Mouse (Mus musculus) heart, postnatal 0 days (tissue): Measurements from ENCODE around the gene Stat3. TPM values are rescaled to one million over a fixed set of nuclear protein-coding genes. Genes with fewer than 3 reads are reported as not detected.

Source experiments
- ATAC-seq: fragments of 200-750 bp; cut with Nextera tagmentation; 2 replicates; pipeline ENCODE4 v1.8.0; 2017; ENCODE audit warnings: low read depth, moderate number of reproducible peaks, moderate library complexity; ENCODE audit not compliant: insufficient read depth
- DNase-seq: peaks from one replicate; pipeline ENCODE4 v3.0.0-alpha.2; 2016; ENCODE audit warnings: low spot score
- H3K27ac ChIP-seq: fragments of 300-500 bp; sonication (generic); 2 replicates; pipeline ENCODE4 v1.5.1; 2014; ENCODE audit warnings: low read depth, mild to moderate bottlenecking
- H3K27me3 ChIP-seq: fragments of 300-500 bp; sonication (generic); 2 replicates; pipeline ENCODE4 v1.6.1; 2014; ENCODE audit warnings: low read length, mixed read lengths; ENCODE audit not compliant: control insufficient read depth, insufficient read depth
- H3K36me3 ChIP-seq: fragments of 300-500 bp; sonication (generic); replicated peaks from 2 replicates; pipeline ENCODE4 v1.6.1; 2014; ENCODE audit warnings: low read length, mixed read lengths; ENCODE audit not compliant: control insufficient read depth, insufficient read depth
- H3K4me1 ChIP-seq: fragments of 300-500 bp; sonication (generic); 2 replicates; pipeline ENCODE4 v1.6.1; 2014; ENCODE audit warnings: antibody characterized with exemption; ENCODE audit not compliant: control insufficient read depth, insufficient read depth
- H3K4me2 ChIP-seq: fragments of 300-500 bp; sonication (generic); 2 replicates; pipeline ENCODE4 v1.6.1; 2014; ENCODE audit warnings: low read depth, mild to moderate bottlenecking, low read length, moderate library complexity
- H3K4me3 ChIP-seq: fragments of 300-500 bp; sonication (generic); 2 replicates; pipeline ENCODE4 v1.5.1; 2014; ENCODE audit warnings: low read depth, low read length
- H3K9ac ChIP-seq: fragments of 300-500 bp; sonication (generic); replicated peaks from 2 replicates; pipeline ENCODE4 v1.6.1; 2014; ENCODE audit warnings: low read depth, low read length, mixed read lengths
- H3K9me3 ChIP-seq: fragments of 300-500 bp; sonication (generic); replicated peaks from 2 replicates; pipeline ENCODE4 v1.6.1; 2016; ENCODE audit warnings: low read length; ENCODE audit not compliant: control insufficient read depth
- CTCF ChIP-seq: IDR thresholded peaks from 2 replicates; pipeline ENCODE4 v1.5.1; 2016; ENCODE audit warnings: antibody characterized with exemption, control low read depth, low read depth
- EP300 ChIP-seq: IDR thresholded peaks from 2 replicates; pipeline ENCODE4 v1.6.1; 2016; ENCODE audit warnings: antibody characterized with exemption, low read depth
- WGBS: fragments of 180-500 bp; shearing (Covaris S2); extraction: QIAGEN DNeasy Blood & Tissue Kit; methylation state at CpG from one replicate; pipeline ENCODE4 v1.1.7; 2014; 5-methylcytosine and 5-hydroxymethylcytosine counted together
- polyA plus RNA-seq: library from polyadenylated mRNA; unstranded; fragments of >200 nt; fragmentation: Nextera tagmentation; extraction: Ambion mirVana; gene quantifications from 2 replicates; pipeline ENCODE4 v1.2.1, GENCODE M21; 2015
- total RNA-seq: library from RNA; depleted of rRNA; stranded (reverse); fragments of >200 nt; gene quantifications from 2 replicates; pipeline ENCODE4 v1.2.3, GENCODE M21; 2014; ENCODE audit warnings: low replicate concordance

Gene Stat3
- total and polyA plus RNA-seq, 2 experiments from 2014 or later: 65.7 to 105 TPM

GRCm38 (mm10) chr11:100894146-100894918 lies 45.0 kb downstream of the Stat3 start:
- ATAC-seq (no peak), DNase-seq (no peak)
- H3K27me3 ChIP-seq: no peaks in the 10 kb centered on the region
- TF ChIP-seq CTCF (no peak), EP300 (no peak)
- no peaks in the 10 kb centered on the region for H3K9me3 ChIP-seq
- H3K36me3 ChIP-seq: peaks cover 76% of the 10 kb centered on the region
- no peak overlapping the region for H3K4me2 ChIP-seq
- peaks cover 4% of the 10 kb centered on the region; the same call in 1 of the 2 replicates for H3K4me1 ChIP-seq
- H3K4me3 ChIP-seq: no peak overlapping the region
- WGBS: 76% methylated on average over 9 of the region's 9 CpGs
- no peak overlapping the region for H3K9ac ChIP-seq
- no peak overlapping the region for H3K27ac ChIP-seq

DNA sequence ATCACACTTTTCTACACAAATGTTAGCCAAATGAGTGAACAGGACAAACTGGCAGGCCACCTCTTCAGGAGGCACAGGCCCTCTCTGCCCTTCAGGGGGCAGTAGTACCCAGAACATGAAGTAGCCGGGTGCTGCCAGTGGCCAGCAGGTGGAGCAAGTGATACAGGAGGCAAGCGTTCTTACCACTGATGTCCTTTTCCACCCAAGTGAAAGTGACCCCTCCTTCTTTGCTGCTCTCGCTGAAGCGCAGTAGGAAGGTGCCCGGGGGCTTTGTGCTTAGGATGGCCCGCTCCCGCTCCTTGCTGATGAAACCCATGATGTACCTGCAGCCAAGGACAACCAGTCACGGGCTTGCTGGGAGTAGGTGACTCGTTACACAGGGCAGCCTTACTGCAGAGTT lies 45.9 kb downstream of the Stat3 start:
- no peak overlapping the region for H3K4me3 ChIP-seq
- TF ChIP-seq CTCF: peak; percentile 100
- TF ChIP-seq EP300: no peak
- peaks cover 4% of the 10 kb centered on the region; the same call in 1 of the 2 replicates for H3K4me1 ChIP-seq
- no peak overlapping the region for H3K27ac ChIP-seq
- H3K9me3 ChIP-seq: no peaks in the 10 kb centered on the region
- 12% methylated on average over 9 of the region's 9 CpGs for WGBS
- peaks cover 76% of the 10 kb centered on the region for H3K36me3 ChIP-seq
- no peak overlapping the region for H3K9ac ChIP-seq
- H3K27me3 ChIP-seq: no peaks in the 10 kb centered on the region
- no peak overlapping the region; the same call in 1 of the 2 replicates for H3K4me2 ChIP-seq
- ATAC-seq: peak; percentile 84
- peak; percentile 92 for DNase-seq

DNA sequence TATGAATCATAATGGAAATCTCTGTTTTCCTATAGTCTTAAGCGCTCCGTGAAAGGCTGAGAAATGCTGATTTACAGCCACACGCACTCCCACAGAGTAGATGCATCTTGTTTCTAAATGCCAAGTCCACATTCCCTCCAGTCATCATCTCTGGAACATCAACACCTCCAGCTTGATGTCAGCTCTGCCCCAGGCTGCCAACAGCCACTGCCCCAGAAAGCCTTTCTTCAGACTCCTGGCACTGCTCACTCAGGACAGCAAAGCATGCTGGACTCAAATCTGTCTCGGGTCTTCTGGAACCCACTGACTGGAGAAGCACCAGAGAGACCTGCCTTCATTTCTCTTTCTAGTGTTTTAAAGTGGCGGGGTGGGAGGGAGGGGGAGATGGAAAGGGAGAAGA lies 46.9 kb downstream of the Stat3 start:
- WGBS: 46% methylated on average over 5 of the region's 5 CpGs
- no peak; the same call in 1 of the 2 replicates for ATAC-seq
- Histone ChIP-seq H3K27me3 (no peaks in the 10 kb centered on the region), H3K9me3 (no peaks in the 10 kb centered on the region), H3K27ac (peak overlapping the region; percentile 77; the same call in 1 of the 2 replicates), H3K4me1 (peaks cover 4% of the 10 kb centered on the region; the same call in 1 of the 2 replicates), H3K4me2 (no peak overlapping the region), H3K36me3 (peaks cover 75% of the 10 kb centered on the region), H3K4me3 (no peak overlapping the region), H3K9ac (no peak overlapping the region; the same call in 1 of the 2 replicates)
- peak; percentile 69 for DNase-seq
- no peak for TF ChIP-seq EP300
- TF ChIP-seq CTCF: no peak

GRCm38 (mm10) chr11:100891256-100892123 lies 47.9 kb downstream of the Stat3 start:
- WGBS: 58% methylated on average over 15 of the region's 15 CpGs
- no peak; the same call in 1 of the 2 replicates for TF ChIP-seq CTCF
- TF ChIP-seq EP300: no peak
- Histone ChIP-seq H3K4me3 (no peak overlapping the region), H3K27ac (peak overlapping the region; percentile 77), H3K4me1 (peaks cover 4% of the 10 kb centered on the region; the same call in 1 of the 2 replicates), H3K9ac (no peak overlapping the region), H3K4me2 (no peak overlapping the region), H3K9me3 (no peaks in the 10 kb centered on the region), H3K36me3 (peaks cover 79% of the 10 kb centered on the region), H3K27me3 (no peaks in the 10 kb centered on the region)
- no peak for DNase-seq
- ATAC-seq: no peak

GRCm38 (mm10) chr11:100890481-100890880 lies 48.9 kb downstream of the Stat3 start:
- Histone ChIP-seq H3K4me1 (peaks cover 4% of the 10 kb centered on the region; the same call in 1 of the 2 replicates), H3K27me3 (no peaks in the 10 kb centered on the region), H3K27ac (peak overlapping the region; percentile 77; the same call in 1 of the 2 replicates), H3K4me3 (no peak overlapping the region), H3K9me3 (no peaks in the 10 kb centered on the region), H3K36me3 (peaks cover 75% of the 10 kb centered on the region), H3K9ac (no peak overlapping the region), H3K4me2 (no peak overlapping the region)
- WGBS: 71% methylated on average over 6 of the region's 6 CpGs
- ATAC-seq (no peak), DNase-seq (no peak)
- no peak for TF ChIP-seq EP300
- TF ChIP-seq CTCF: no peak
